Mouse (Mus musculus) heart, adult 2 months (tissue): ENCODE measurements at regions not wholly inside any gene's neighbourhood (a gene's known extent, or its start where the extent isn't known, plus 50 kb on each side); places are given as distances from the start of the nearest gene placed in this dataset.
"Not testable (repeated sequence)": the region's sequence is repeated elsewhere in the genome, so short reads cannot be mapped to it uniquely, and the experiment has no call there.

ENCODE experiments used
- DNase-seq, 2 experiments: peaks; one replicate each; pipeline ENCODE4 v3.0.0; 2021
- H3K27ac ChIP-seq: fragments of 200-600 bp; 2 replicates; pipeline ENCODE4 v1.8.1; 2022
- H3K27me3 ChIP-seq: fragments of 200-500 bp; 2 replicates; pipeline ENCODE4 v1.6.1; 2012; ENCODE audit warnings: mild to moderate bottlenecking, low read length, inconsistent platforms, mixed read lengths; ENCODE audit not compliant: control insufficient read depth, insufficient read depth
- H3K36me3 ChIP-seq: fragments of 200-500 bp; 2 replicates; pipeline ENCODE4 v1.6.1; 2012; ENCODE audit warnings: low read length, inconsistent platforms; ENCODE audit not compliant: control insufficient read depth, insufficient read depth
- H3K4me1 ChIP-seq: fragments of 200-500 bp; 2 replicates; pipeline ENCODE4 v1.6.1; 2011; ENCODE audit warnings: low read length; ENCODE audit not compliant: control insufficient read depth, insufficient read depth
- H3K4me3 ChIP-seq: fragments of 200-600 bp; 2 replicates; pipeline ENCODE4 v1.8.1; 2022
- H3K79me2 ChIP-seq: fragments of 200-500 bp; replicated peaks from 2 replicates; pipeline ENCODE4 v1.6.1; 2012; ENCODE audit warnings: mild to moderate bottlenecking, inconsistent platforms, low read length, moderate library complexity, mixed read lengths; ENCODE audit not compliant: control insufficient read depth, insufficient read depth
- H3K9ac ChIP-seq: fragments of 200-500 bp; 2 replicates; pipeline ENCODE4 v1.6.1; 2012; ENCODE audit warnings: low read depth, mild to moderate bottlenecking, control low read depth, inconsistent platforms, low read length, mixed read lengths
- CTCF ChIP-seq: fragments of 200-600 bp; IDR thresholded peaks from 2 replicates; pipeline ENCODE4 v1.8.1; 2022; ENCODE audit warnings: antibody characterized with exemption, mild to moderate bottlenecking, moderate library complexity
- EP300 ChIP-seq: fragments of 200-500 bp; IDR thresholded peaks from 2 replicates; pipeline ENCODE4 v1.6.1; 2011; ENCODE audit warnings: low read depth, low read length, control low read depth; ENCODE audit not compliant: insufficient read depth
- POLR2A ChIP-seq: fragments of 200-500 bp; IDR thresholded peaks from 2 replicates; pipeline ENCODE4 v1.6.1; 2011; ENCODE audit warnings: mild to moderate bottlenecking, low read depth, low read length, control low read depth; ENCODE audit not compliant: insufficient read depth
- WGBS: fragments of 180-500 bp; shearing (Covaris S2); methylation state at CpG from one replicate; pipeline ENCODE4 v1.1.7; 2018; 5-methylcytosine and 5-hydroxymethylcytosine counted together
- intact Hi-C: fragments of 180-260 bp; cut with DNase I; formaldehyde crosslinking; loops from one replicate; pipeline ENCODE4 v1.15.1; 2025

GRCm38 (mm10) chr5:4248422-4248821 is 56.3 kb downstream of the Mterf1b start:
- no peaks in the 10 kb centered on the region for H3K4me1 ChIP-seq
- WGBS: 83% methylated on average over 2 of the region's 2 CpGs
- no peak overlapping the region for H3K9ac ChIP-seq
- H3K27me3 ChIP-seq: no peaks in the 10 kb centered on the region
- TF ChIP-seq CTCF (no peak), EP300 (no peak), POLR2A (no peak)
- no peak for DNase-seq
- no peaks in the 10 kb centered on the region for H3K79me2 ChIP-seq
- H3K27ac ChIP-seq: no peak overlapping the region
- intact Hi-C loops: no loop called here
- H3K36me3 ChIP-seq: no peaks in the 10 kb centered on the region
- H3K4me3 ChIP-seq: no peak overlapping the region

GRCm38 (mm10) chr5:4254280-4254679 is 62.1 kb downstream of the Mterf1b start:
- H3K27ac ChIP-seq, H3K4me1 ChIP-seq, H3K79me2 ChIP-seq, H3K4me3 ChIP-seq, H3K9ac ChIP-seq, DNase-seq, H3K27me3 ChIP-seq, intact Hi-C loops, H3K36me3 ChIP-seq: not testable (repeated sequence)
- WGBS: 78% methylated on average over 5 of the region's 5 CpGs

GRCm38 (mm10) chr5:4257048-4257750 is 65.0 kb downstream of the Mterf1b start:
- TF ChIP-seq EP300 (no peak), POLR2A (no peak), CTCF (no peak)
- WGBS: 76% methylated on average over 12 of the region's 12 CpGs
- no peak overlapping the region for H3K9ac ChIP-seq
- H3K4me3 ChIP-seq: no peak overlapping the region
- intact Hi-C loops: no loop called here
- H3K79me2 ChIP-seq: no peaks in the 10 kb centered on the region
- peaks cover 1% of the 10 kb centered on the region; the same call in 1 of the 2 replicates for H3K4me1 ChIP-seq
- no peaks in the 10 kb centered on the region for H3K27me3 ChIP-seq
- no peaks in the 10 kb centered on the region for H3K36me3 ChIP-seq
- H3K27ac ChIP-seq: no peak overlapping the region
- no peak for DNase-seq

- no peak overlapping the region for H3K9ac ChIP-seq
- no peaks in the 10 kb centered on the region for H3K27me3 ChIP-seq
- peaks cover 1% of the 10 kb centered on the region; the same call in 1 of the 2 replicates for H3K4me1 ChIP-seq
- intact Hi-C loops: no loop called here
- H3K27ac ChIP-seq: no peak overlapping the region
- no peak overlapping the region for H3K4me3 ChIP-seq
- WGBS: 82% methylated on average over 4 of the region's 4 CpGs
- no peak for DNase-seq
- TF ChIP-seq EP300 (no peak), CTCF (no peak), POLR2A (no peak)
- no peaks in the 10 kb centered on the region for H3K79me2 ChIP-seq
- H3K36me3 ChIP-seq: no peaks in the 10 kb centered on the region
Measured at GRCm38 (mm10) chr5:4259260-4259659, 67.1 kb downstream of the Mterf1b start.

- Histone ChIP-seq H3K4me3 (no peak overlapping the region), H3K27ac (no peak overlapping the region), H3K27me3 (no peaks in the 10 kb centered on the region), H3K79me2 (no peaks in the 10 kb centered on the region), H3K4me1 (peaks cover 1% of the 10 kb centered on the region; the same call in 1 of the 2 replicates), H3K9ac (no peak overlapping the region), H3K36me3 (no peaks in the 10 kb centered on the region)
- 97% methylated on average over 1 of the region's 1 CpGs for WGBS
- DNase-seq: no peak
- TF ChIP-seq POLR2A (no peak), CTCF (peak; percentile 68)
- intact Hi-C loops: loop anchor here (1.0 kb wide), 1 partner anchor 650 kb away; no protein-coding TSS in a partner anchor
Measured at GRCm38 (mm10) chr5:4262666-4263065, 70.5 kb downstream of the Mterf1b start.

GRCm38 (mm10) chr5:4263560-4264160 is 71.5 kb downstream of the Mterf1b start:
- H3K27ac ChIP-seq: no peak overlapping the region
- WGBS: 61% methylated on average over 5 of the region's 5 CpGs
- intact Hi-C loops: loop anchor here (1.0 kb wide), 1 partner anchor 649 kb away; no protein-coding TSS in a partner anchor
- H3K27me3 ChIP-seq: no peaks in the 10 kb centered on the region
- H3K36me3 ChIP-seq: no peaks in the 10 kb centered on the region
- H3K9ac ChIP-seq: no peak overlapping the region
- no peak for DNase-seq
- no peak overlapping the region for H3K4me3 ChIP-seq
- H3K79me2 ChIP-seq: no peaks in the 10 kb centered on the region
- peak; percentile 66 for TF ChIP-seq CTCF
- TF ChIP-seq POLR2A: no peak
- H3K4me1 ChIP-seq: peaks cover 1% of the 10 kb centered on the region; the same call in 1 of the 2 replicates
